Comparison of ENCODE assay signal across 23 mouse cellular contexts in the genomic region with DNA sequence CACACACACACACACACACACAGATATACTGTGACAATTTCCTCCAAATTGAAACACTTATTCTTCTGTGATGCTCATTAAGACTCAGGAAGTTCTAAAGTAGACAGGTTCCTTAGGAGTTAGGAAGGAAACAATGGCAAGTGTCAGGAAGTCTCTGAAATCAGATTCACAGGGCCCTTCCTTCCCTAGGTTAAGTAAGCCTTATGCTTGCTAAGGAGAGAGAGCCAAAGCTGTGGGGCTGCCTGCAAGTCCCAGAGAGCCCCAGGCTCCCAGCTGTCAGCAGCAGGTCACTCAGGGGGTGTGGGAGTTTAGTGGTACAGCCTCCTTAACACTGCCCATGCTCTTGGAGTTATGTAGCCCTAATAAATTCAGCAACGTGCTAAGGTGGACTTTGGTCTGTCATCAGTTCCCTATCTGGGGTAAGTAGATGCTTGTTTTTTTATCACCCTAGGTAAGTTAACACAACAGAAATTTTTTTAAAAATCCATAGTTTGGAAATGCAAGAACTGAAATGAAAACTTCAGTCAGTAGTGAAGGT.
DNase-seq lines count a peak whose midpoint lies in the region; ATAC-seq and TF ChIP-seq lines count a peak whose summit lies in the region.
"Had no signal": no experiment of that assay in that cellular context is flagged by ENCODE, and none has a peak within 500 bp of the region (broad histone marks: within the 10 kb centered on the region; RNA-seq: fewer than 3 reads in every experiment).

No protein-coding gene starts in this region.

- H3K4me2 ChIP-seq in heart, embryonic 12.5 days = no peak overlapping the region
- no peak overlapping the region for H3K4me2 ChIP-seq in kidney, postnatal 0 days (ENCODE audit: low read length)
- H3K4me2 ChIP-seq in intestine, embryonic 15.5 days (replicated peaks) = no peak overlapping the region
- H3K4me2 ChIP-seq: embryonic facial prominence, embryonic 12.5 days; embryonic facial prominence, embryonic 15.5 days; heart, embryonic 15.5 days; hindbrain, embryonic 12.5 days; hindbrain, embryonic 15.5 days had no signal

- H3K27me3 ChIP-seq in heart, embryonic 12.5 days (replicated peaks) = no peaks in the 10 kb centered on the region
- H3K27me3 ChIP-seq in kidney, postnatal 0 days (ENCODE audit: insufficient read depth, low read length) = no peaks in the 10 kb centered on the region
- H3K27me3 ChIP-seq in intestine, embryonic 15.5 days (replicated peaks) = no peaks in the 10 kb centered on the region
- H3K27me3 ChIP-seq: embryonic facial prominence, embryonic 12.5 days; embryonic facial prominence, embryonic 15.5 days; heart, embryonic 15.5 days; hindbrain, embryonic 12.5 days; hindbrain, embryonic 15.5 days had no signal

- no peaks in the 10 kb centered on the region; the same call in 1 of the 2 replicates for H3K4me1 ChIP-seq in heart, embryonic 12.5 days (replicated peaks)
- no peaks in the 10 kb centered on the region for H3K4me1 ChIP-seq in kidney, postnatal 0 days (replicated peaks; ENCODE audit: insufficient read depth, low read length)
- no peaks in the 10 kb centered on the region for H3K4me1 ChIP-seq in intestine, embryonic 15.5 days (replicated peaks)
- H3K4me1 ChIP-seq: embryonic facial prominence, embryonic 12.5 days; heart, embryonic 10.5 days; heart, embryonic 15.5 days; hindbrain, embryonic 12.5 days; hindbrain, embryonic 15.5 days had no signal

- no peak overlapping the region for H3K9ac ChIP-seq in heart, embryonic 12.5 days
- H3K9ac ChIP-seq in kidney, postnatal 0 days (ENCODE audit: low read depth, low read length) = no peak overlapping the region
- no peak overlapping the region for H3K9ac ChIP-seq in intestine, embryonic 15.5 days
- H3K9ac ChIP-seq: embryonic facial prominence, embryonic 12.5 days; embryonic facial prominence, embryonic 15.5 days; forebrain, postnatal 0 days; heart, embryonic 15.5 days; hindbrain, embryonic 12.5 days; hindbrain, embryonic 15.5 days had no signal

- 39% methylated on average over 1 of the region's 1 CpGs for WGBS in heart, embryonic 12.5 days
- 22% methylated on average over 1 of the region's 1 CpGs for WGBS in kidney, postnatal 0 days
- 35% methylated on average over 1 of the region's 1 CpGs for WGBS in intestine, embryonic 15.5 days

- no peaks in the 10 kb centered on the region for H3K9me3 ChIP-seq in heart, embryonic 12.5 days (replicated peaks)
- no peaks in the 10 kb centered on the region for H3K9me3 ChIP-seq in kidney, postnatal 0 days (replicated peaks; ENCODE audit: low read length)
- no peaks in the 10 kb centered on the region for H3K9me3 ChIP-seq in intestine, embryonic 15.5 days
- H3K9me3 ChIP-seq: embryonic facial prominence, embryonic 12.5 days; embryonic facial prominence, embryonic 15.5 days; heart, embryonic 10.5 days; heart, embryonic 15.5 days; hindbrain, embryonic 12.5 days; hindbrain, embryonic 15.5 days had no signal

- peak; percentile 92 for DNase-seq in heart, adult 11 months
- DNase-seq in kidney, postnatal 0 days (ENCODE audit: low spot score) = peak; percentile 32
- DNase-seq in kidney, postnatal 4 days = no peak
- no peak for DNase-seq in adrenal gland, adult 18-20 months (ENCODE audit: low spot score in 2 of 2)
- DNase-seq: adrenal gland, postnatal 10 days; adrenal gland, postnatal 36 days; cerebellum, adult 18-20 months; cerebellum, adult 9-10 months; cerebellum, postnatal 14 days; forebrain, postnatal 0 days; gastrocnemius, adult 2 months; gastrocnemius, postnatal 14 days; heart, postnatal 14 days had no signal

- no peak overlapping the region for H3K27ac ChIP-seq in heart, embryonic 12.5 days (ENCODE audit: poor library complexity, severe bottlenecking)
- no peak overlapping the region for H3K27ac ChIP-seq in kidney, postnatal 0 days
- H3K27ac ChIP-seq in intestine, embryonic 15.5 days = no peak overlapping the region
- H3K27ac ChIP-seq: embryonic facial prominence, embryonic 12.5 days; embryonic facial prominence, embryonic 15.5 days; gastrocnemius, adult 2 months; heart, embryonic 10.5 days; heart, embryonic 15.5 days; hindbrain, embryonic 12.5 days; hindbrain, embryonic 15.5 days had no signal

- H3K36me3 ChIP-seq in heart, embryonic 12.5 days = no peaks in the 10 kb centered on the region
- H3K36me3 ChIP-seq in kidney, postnatal 0 days (ENCODE audit: insufficient read depth, low read length) = no peaks in the 10 kb centered on the region
- no peaks in the 10 kb centered on the region for H3K36me3 ChIP-seq in intestine, embryonic 15.5 days
- H3K36me3 ChIP-seq: heart, embryonic 15.5 days; hindbrain, embryonic 12.5 days; hindbrain, embryonic 15.5 days had no signal

- ATAC-seq in heart, embryonic 12.5 days (ENCODE audit: insufficient number of reproducible peaks, low FRiP score) = no peak
- no peak for ATAC-seq in kidney, postnatal 0 days (replicated peaks; ENCODE audit: low FRiP score, low read depth)
- ATAC-seq in intestine, embryonic 15.5 days = peak; percentile 80
- ATAC-seq: activated CD4-positive, CD25-positive, alpha-beta regulatory T cell, adult 4 months; forebrain, embryonic 14.5 days; forebrain, postnatal 0 days had no signal

- no peak overlapping the region for H3K4me3 ChIP-seq in heart, embryonic 12.5 days
- H3K4me3 ChIP-seq in kidney, postnatal 0 days (replicated peaks; ENCODE audit: low read depth, low read length) = no peak overlapping the region
- H3K4me3 ChIP-seq in intestine, embryonic 15.5 days (replicated peaks) = no peak overlapping the region
- H3K4me3 ChIP-seq: embryonic facial prominence, embryonic 12.5 days; embryonic facial prominence, embryonic 15.5 days; gastrocnemius, adult 2 months; heart, embryonic 10.5 days; heart, embryonic 15.5 days; hindbrain, embryonic 12.5 days; hindbrain, embryonic 15.5 days had no signal

- TF ChIP-seq CTCF in kidney, postnatal 0 days (IDR thresholded peaks at IDR 0.05; ENCODE audit: low read depth) = no peak

Comparison
In these comparisons a context has a peak if more than half of its experiments do, and no peak if none do; other contexts are left out.
1. DNase-seq: peak in heart, adult 11 months (single experiment) and kidney, postnatal 0 days (single experiment); none in kidney, postnatal 4 days (0 of 2) and adrenal gland, adult 18-20 months (0 of 2).